Mouse (Mus musculus) spleen, postnatal 10 days (tissue): ENCODE data around the gene 8030411F24Rik.
"Not testable (repeated sequence)": the region's sequence is repeated elsewhere in the genome, so short reads cannot be mapped to it uniquely, and the experiment has no call there.

Experiments used
- DNase-seq, 2 experiments: peaks; one replicate each; pipeline ENCODE4 v3.0.0; 2021 to 2022; ENCODE audit warnings: low spot score in 2 of 2

Gene 8030411F24Rik

DNA sequence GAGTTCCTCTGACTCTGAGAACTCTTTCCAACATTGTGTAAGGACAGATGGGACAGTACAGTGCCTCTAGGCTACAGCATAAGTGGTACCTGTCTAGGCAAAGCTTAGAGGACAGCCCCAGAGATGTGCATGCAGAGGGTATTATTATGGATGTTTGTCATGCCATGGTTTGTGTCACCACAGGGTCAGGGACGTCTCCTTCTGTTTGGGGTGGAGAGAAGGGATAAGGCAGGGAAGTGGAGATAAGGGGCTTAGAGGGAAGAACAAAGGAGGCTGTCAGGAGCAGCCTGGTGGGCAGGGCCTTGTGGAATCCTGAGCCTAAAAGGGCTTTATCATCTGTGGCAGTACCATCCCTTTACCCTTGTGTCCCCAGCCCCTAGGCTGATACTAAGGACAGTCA, at the start of gene 8030411F24Rik:
Gene 8030411F24Rik, plus strand, starts transcription at position 301 of the 400 bp plus-strand sequence.
- DNase-seq, result no peak

DNA sequence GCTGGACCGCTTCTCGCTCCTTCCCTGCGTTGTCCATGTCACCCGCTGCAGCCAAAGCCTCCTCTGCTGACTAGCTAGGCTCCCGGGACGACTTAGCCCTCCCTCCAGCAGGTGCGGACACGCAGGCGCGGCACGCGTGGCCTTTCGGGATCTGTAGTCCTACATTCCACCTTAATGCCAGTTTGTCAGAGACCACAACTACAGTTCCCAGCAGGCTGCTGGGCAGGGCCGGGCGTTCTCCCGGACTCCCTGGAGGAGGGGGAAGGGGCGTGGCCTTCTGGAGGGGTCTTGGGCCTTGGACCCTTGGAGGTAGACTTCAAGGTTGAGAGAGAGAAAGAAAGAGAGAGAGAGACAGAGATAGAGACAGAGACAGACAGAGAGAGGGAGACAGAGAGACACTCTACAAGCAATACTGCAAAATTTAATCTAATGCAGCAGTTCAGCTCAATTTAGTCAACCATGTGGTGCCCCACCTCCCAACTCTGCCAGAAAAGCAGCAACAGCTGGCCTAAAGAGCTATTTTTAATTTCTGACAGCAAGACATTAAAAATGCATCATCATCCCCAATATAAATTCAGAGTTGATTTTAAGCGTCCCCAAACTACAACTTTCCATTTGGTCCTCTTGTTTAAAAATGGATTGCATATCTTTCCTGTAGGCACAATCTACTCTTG, 49.3 kb upstream of the 8030411F24Rik start, which contains the start of gene Napb:
Gene Napb, minus strand, starts transcription at position 141 of the 674 bp plus-strand sequence.
- peak; percentile 32 to 69 for DNase-seq

DNA sequence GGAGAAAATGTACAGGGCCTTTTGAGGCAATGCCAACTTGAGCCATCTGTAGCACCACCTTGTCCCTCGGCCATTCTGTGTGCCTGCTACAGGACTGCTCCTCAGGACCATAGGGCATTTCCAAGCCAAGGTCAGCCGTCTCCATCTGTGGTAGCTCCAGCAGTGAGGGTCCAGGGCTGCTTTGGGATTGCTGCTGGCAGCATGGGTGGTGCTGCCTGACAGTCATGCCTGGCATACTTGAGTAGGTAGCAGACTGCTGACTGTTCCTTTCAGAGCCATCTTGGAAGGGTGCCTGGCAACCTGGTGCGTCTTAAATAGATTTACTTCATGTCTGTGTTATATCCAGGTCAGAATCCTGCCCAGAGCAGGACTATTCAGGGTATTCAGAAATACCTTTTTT, 38.8 kb upstream of the 8030411F24Rik start:
- no peak for DNase-seq

DNA sequence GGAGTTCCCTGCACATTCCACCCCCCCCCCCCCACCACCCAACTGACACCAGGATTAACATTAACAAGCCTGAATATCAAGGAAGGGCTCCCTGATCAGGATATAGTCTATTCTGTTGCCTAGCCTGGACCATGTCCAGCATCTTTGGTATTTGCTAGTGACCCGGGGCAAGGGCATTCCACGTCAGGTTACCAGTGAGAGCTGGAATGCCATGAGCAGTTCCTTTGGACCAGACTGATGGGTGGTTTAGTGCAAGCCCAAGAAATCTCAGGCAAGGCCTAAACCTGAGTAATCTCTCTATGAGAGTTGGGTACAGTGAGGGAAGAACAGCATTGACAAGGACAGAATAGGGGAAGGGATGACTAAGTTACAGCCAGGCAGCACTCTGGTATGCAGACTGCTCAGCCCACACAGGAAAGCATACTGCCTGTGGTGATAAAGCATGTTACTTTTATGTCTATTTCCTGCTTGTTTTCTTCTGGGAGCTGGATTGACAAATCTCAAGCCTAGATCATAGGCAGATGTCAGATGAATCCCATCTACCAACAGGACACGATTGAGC, 37.9 kb upstream of the 8030411F24Rik start:
- no peak for DNase-seq

DNA sequence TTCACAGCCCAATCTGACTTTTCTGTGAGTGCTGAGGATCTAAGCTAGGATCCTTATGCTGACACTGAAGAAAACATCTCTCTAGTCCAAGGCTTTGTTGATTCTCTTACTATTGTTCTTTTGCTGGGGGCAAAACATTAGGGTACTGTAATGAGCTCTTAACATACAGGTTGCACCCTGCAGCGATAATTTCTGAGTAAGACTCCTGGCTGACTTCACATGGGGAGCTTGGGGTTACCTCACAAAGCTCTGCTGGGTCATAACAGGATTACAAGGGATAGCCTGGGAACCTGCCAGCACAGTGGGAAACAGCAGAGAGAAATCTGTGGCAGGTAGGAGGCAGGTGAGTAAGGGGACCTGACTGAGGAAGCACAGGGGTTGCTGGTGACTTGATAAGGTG, 31.8 kb upstream of the 8030411F24Rik start, which contains the start of gene Cstl1:
Gene Cstl1, plus strand, starts transcription at position 301 of the 400 bp plus-strand sequence.
- DNase-seq, result no peak

DNA sequence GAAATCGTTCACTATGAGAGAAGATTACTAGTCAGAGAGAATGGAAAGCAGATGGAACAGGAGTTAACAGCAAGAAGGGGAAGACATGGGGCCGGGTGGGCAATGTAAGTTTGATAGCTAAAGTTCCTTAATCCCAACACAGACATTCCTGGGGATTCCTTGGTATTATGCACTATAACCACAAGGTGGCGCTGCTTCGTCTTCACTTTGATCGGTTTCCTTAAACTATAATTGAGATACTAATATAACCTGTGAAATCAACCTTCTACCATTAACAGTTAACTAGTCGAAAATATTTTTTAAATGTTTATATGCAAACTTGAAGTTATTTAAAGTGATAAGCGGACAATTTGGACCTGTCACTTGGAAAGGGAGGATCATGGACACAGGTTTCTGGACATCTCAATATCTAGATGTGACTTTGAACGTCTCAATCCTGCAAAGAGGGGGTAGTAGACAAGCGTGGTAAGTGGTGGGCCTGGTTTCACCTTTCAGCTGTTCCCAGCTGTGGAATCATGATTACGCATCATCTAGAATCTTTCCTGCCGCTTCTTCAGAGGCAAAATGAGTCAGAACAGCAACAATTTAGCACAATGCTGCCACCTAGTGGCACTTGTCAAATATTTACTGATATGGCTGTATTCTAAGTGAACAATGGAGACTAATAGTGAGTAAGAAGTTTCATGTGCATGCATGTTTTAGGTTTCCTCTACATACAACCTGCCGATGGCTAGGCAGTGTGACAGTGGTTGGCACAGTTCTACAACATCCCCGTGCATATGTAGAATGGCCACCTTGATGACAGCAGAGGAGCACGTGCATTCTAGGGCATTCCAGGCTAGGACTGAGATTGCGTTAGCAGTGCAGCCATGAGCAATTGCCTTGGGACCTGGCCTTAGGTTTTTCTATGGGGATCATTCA, 29.7 kb upstream of the 8030411F24Rik start:
- peak; percentile 47 to 73 for DNase-seq

DNA sequence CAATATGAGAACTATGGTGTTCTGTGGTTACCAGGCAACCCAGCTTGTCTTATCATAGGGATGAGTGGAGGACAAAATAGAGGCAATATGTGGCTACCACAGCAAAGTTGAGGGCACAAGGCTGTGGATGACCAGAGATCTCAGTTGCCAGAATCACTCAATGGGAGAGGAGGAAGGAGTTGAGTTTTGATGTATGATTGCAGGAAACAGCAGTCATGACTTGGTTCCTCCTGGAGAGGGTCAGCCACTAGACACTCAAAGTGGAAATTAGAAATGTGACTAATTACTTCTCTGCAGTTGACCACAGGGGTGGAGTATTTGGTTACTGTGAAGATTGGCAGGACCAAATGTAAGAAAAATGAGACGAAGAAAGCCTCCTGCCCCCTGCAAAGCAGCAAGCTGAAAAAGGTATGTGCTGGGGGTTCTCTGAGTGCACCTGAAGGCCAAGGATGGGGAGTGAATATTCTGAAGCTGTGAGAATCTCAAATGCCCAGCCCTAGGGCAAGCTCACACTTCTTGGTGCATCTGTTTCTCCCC, 27.4 kb upstream of the 8030411F24Rik start:
- DNase-seq, result no peak

DNA sequence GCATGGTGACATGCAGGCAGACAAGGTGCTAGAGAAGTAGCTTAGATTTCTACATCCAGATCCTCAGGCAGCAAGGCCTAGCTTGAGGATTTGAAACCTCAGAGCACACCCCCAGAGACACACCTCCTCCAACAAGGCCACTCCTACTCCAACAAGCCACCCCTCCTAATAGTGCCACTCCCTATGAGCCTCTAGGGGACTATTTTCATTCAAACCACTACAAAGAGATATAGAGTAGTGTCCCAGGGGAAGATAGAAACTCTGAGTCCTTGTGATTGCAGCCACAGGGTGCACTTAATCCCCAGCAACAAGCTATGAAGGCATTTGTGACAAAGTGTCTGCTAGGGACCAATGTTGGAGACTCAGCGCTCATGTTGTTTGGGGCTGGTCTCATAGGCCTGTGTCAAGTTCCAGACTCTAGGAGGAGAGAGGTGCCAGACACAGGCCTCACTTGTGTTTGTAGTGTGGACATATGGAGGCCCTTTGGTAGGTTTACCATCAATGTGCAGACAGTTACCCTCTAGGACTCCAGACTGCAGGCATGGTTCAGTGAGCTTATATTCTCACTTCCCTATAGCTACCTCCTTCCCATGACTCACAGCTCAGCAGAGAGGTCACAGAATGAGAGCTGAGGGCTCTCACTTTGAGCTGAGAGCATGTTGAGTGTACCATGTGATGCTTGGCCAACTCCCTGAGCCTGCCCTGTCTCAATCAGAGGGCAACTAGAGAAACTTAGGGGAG, 18.0 kb upstream of the 8030411F24Rik start:
- peak in 1 of 2 experiments; percentile 25 for DNase-seq

DNA sequence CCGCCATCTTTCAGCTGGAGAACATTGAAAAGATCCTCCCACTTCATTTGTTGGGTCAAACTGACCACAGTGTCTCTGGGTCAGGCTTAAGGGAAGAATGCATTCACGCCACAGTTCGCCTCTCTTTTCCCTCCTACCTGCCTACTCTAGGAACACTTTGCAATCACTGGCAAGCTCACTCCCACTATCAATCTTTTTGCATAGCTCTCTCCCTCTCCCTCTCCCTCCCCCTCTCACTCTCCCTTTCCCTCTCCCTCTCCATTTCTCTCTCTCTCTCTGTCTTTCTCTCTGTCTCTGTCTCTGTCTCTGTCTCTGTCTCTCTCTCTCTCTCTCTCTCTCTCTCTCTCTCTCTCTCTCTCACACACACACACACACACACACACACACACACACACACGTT, 10.4 kb upstream of the 8030411F24Rik start, which contains the start of gene Cst11:
Gene Cst11, minus strand, starts transcription at position 101 of the 400 bp plus-strand sequence.
- DNase-seq, result not testable (repeated sequence)

DNA sequence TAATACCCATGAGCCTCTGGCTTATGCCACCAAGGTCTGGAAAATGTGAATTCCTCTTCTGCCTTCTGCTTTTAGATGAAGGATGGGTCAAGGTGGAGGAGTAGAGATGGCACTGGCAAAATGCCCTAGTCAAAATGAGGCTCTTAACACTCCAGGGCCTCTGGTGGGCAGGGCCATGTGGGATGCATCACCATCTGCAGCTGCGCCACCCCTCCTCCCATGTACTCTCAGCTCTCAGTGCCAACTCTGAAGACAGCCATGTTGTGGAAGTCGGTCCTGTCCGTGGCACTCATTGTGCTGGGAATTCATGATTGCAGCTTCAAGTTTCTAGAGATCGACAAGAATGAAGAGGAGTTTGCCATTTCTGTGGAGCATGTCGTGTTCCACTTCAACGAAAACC, 7.3 kb downstream of the 8030411F24Rik start, which contains the start of gene Cst12:
Gene Cst12, plus strand, starts transcription at position 220 of the 400 bp plus-strand sequence.
- DNase-seq, result no peak

DNA sequence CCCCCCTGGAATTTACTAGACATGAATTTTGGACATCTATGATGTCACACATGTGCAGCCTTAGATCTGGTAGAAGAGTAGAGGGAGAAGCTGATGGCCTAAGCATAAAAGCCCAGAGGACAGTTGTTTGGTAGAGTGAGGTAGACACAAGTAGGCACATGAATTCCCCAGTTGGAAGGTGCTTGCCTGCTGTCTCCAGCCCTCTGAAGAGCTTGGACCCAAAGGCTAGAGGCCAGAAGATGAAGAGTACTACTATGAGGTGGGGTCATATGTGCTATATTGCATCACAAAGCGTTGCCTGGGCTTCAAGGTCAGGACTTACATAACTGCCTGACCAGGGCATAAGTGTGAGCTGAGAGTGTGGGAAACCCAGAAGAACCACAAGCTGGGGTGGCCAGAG, 16.7 kb downstream of the 8030411F24Rik start, which contains the start of gene Cst8:
Gene Cst8, plus strand, starts transcription at position 301 of the 400 bp plus-strand sequence.
- DNase-seq, result no peak

DNA sequence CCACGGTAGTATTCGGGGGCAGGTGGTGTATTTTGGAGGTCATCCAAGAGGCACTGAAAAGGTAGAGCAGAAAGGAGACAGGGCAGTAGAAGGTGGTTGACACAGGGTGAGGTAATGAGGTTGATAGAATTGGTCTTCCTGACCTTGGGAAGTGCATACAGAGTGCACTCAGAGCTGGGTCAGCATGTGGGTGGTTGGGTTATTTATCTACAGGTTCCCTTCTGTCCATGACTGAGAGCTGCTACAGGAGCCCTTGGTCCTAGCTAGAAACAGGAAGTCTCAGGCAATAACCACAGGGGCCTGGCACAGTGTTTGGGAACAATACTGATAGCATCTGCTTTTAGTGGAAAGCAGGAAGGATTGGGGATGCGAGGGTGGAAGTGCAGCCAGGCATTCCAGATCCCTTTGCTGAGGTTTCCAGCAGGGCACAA, 19.7 kb downstream of the 8030411F24Rik start:
- DNase-seq, result no peak

DNA sequence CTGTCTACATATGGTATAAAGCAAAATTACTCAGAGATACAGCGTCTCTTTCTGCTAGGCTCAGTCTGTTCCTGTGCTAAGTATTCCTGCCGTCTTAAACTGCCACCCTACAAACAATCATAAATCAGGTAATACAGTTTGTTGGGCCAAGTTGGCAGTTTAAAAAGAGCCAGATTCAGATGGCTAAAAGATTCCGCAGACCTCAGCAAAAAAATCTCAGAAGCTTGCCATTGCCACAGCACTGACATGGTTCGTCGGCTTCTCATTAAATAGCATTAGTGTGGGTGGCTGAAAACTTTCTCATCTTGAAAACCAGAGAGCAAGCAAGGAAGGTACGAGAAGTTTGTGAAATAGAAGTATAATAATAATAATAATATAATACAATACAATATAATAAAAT, 24.9 kb downstream of the 8030411F24Rik start:
- DNase-seq, result no peak

DNA sequence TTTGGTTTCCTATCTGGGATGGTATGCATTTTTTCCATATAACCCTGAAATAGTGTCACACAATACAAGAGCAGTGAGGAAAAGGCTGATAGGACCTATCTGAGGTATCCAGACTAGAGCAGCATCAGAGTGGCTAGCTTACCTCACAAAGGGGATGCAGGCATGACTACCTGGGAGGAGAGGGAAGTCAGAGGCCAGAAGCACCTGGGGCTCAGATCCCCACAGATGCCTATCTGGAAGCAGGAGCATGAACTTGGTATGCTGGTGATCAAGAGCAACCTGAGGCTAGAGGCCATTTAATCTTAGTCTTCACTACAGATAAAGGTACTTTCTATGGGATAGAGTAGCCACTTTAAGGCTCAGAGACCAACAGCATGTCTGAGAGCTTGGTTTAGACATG, 38.1 kb downstream of the 8030411F24Rik start, which contains the start of gene Cst13:
Gene Cst13, plus strand, starts transcription at position 173 of the 400 bp plus-strand sequence.
- DNase-seq, result no peak

DNA sequence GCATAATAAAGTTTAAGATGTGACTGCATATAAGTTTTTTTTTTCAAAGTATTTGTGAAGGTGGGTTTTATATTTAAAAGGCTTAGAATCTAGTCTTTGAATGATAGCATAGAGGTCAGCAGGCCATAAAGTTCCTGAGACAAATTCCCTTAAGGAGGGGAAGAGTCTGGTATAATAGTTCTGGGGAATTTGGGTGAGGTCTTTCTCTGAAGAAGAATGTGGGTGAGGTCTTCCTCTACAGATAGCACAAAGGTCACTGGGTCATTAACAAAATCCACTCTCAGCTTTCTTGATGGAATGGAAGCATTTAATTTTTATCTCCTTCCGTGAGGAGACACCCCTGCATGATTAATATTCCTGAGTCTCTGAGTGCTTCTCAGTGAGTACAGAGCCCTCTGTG, 44.2 kb downstream of the 8030411F24Rik start:
- DNase-seq, result no peak

DNA sequence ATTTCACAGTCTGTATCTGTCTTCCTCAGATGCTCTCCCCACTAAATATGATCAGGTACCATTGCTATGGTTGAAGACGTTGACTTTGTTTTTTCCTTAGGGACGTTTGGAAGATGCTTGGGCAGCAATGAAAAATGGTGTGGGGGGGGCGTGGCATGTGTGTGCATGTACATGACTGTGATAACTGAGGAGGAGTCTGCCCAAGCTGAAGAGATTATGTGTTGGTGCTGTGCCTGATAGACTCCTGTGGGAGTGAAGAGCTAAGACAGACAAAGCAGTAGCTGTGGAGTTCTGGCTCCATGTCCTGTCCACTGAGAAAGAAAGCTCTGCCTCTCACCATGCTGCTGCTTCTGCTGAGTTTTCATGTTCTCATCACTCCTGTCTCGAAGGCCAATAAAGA, 53.1 kb downstream of the 8030411F24Rik start, which contains the start of gene Cst9:
Gene Cst9, plus strand, starts transcription at position 236 of the 400 bp plus-strand sequence.
- no peak for DNase-seq
